Mouse (Mus musculus) intestine, postnatal 0 days (tissue): ENCODE results near the gene Cacna1e. TPM values are rescaled to one million over a fixed set of nuclear protein-coding genes. Genes with fewer than 3 reads are reported as not detected.

ENCODE experiments used
- ATAC-seq: fragments of 200-750 bp; cut with Nextera tagmentation; 2 replicates; pipeline ENCODE4 v1.8.0; 2017; ENCODE audit warnings: mild to moderate bottlenecking, moderate TSS enrichment, moderate library complexity
- H3K27ac ChIP-seq: fragments of 300-500 bp; sonication (generic); 2 replicates; pipeline ENCODE4 v1.5.1; 2014; ENCODE audit warnings: mild to moderate bottlenecking, low read depth, low read length, moderate library complexity
- H3K27me3 ChIP-seq: fragments of 300-500 bp; sonication (generic); replicated peaks from 2 replicates; pipeline ENCODE4 v1.6.1; 2014; ENCODE audit warnings: low read length, mixed read lengths; ENCODE audit not compliant: control insufficient read depth, insufficient read depth
- H3K36me3 ChIP-seq: fragments of 300-500 bp; sonication (generic); 2 replicates; pipeline ENCODE4 v1.6.1; 2014; ENCODE audit warnings: mild to moderate bottlenecking, moderate library complexity; ENCODE audit not compliant: control insufficient read depth, insufficient read depth
- H3K4me1 ChIP-seq: fragments of 300-500 bp; sonication (generic); replicated peaks from 2 replicates; pipeline ENCODE4 v1.6.1; 2014; ENCODE audit warnings: antibody characterized with exemption, low read length, mixed read lengths; ENCODE audit not compliant: control insufficient read depth, insufficient read depth
- H3K4me2 ChIP-seq: fragments of 300-500 bp; sonication (generic); replicated peaks from 2 replicates; pipeline ENCODE4 v1.6.1; 2014; ENCODE audit warnings: low read depth, mild to moderate bottlenecking, moderate library complexity
- H3K4me3 ChIP-seq: fragments of 300-500 bp; sonication (generic); 2 replicates; pipeline ENCODE4 v1.5.1; 2014; ENCODE audit warnings: low read depth, low read length
- H3K9ac ChIP-seq: fragments of 300-500 bp; sonication (generic); 2 replicates; pipeline ENCODE4 v1.6.1; 2014; ENCODE audit warnings: mild to moderate bottlenecking, low read depth, low read length
- H3K9me3 ChIP-seq: fragments of 300-500 bp; sonication (generic); 2 replicates; pipeline ENCODE4 v1.6.1; 2016; ENCODE audit warnings: mixed run types; ENCODE audit not compliant: control insufficient read depth
- CTCF ChIP-seq: sonication (generic); IDR thresholded peaks from 2 replicates; pipeline ENCODE4 v1.5.1; 2016; ENCODE audit warnings: low read depth, mild to moderate bottlenecking, control low read depth, antibody characterized with exemption, moderate library complexity
- WGBS: fragments of 180-500 bp; shearing (Covaris S2); extraction: QIAGEN DNeasy Blood & Tissue Kit; methylation state at CpG from one replicate; pipeline ENCODE4 v1.1.7; 2014; 5-methylcytosine and 5-hydroxymethylcytosine counted together
- polyA plus RNA-seq: library from polyadenylated mRNA; unstranded; fragments of >200 nt; fragmentation: Nextera tagmentation; extraction: Ambion mirVana; gene quantifications from 2 replicates; pipeline ENCODE4 v1.2.1, GENCODE M21; 2015

Cacna1e gene
- polyA plus RNA-seq, 1 experiment from 2014 or later, result 0.74 TPM

DNA sequence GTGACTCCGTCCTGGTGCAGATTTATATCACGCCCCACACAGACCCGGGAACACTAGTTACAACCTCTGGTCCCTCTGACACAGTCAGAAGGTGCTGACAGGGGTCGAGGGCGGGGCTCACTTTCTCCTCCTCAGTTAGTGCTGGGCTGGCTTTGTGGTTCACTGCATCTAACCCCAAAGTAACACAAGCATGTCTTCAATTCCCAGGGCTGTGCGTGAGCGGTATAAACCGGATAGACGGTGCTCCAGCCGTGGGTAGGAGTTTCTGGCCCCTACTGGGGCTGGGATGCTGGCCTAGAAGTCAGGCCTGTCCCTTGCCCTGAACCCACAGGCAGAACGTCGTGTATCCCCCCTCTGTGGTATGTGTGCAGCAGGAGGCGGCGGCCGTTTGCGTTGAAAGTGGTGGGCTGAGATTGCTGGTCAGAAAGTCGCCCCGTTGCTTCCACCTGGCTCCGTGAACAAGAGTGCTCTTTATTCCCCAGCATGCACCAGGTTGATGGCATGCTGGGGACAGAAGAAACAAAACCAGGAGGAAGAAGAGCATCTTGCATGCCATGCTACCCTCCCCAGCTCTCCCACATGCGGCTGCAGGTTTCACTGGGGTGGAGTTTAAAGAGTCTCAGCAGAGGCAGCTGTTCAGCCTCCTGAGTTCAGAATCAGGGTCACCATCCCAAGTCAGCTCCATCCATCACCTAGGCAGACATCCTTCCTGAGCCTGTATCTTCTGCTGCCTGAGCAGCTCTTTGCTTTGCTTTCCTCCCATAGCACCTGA is 467.7 kb downstream of the Cacna1e start:
- no peak overlapping the region for H3K27ac ChIP-seq
- TF ChIP-seq CTCF, result no peak
- no peaks in the 10 kb centered on the region for H3K9me3 ChIP-seq
- no peak overlapping the region for H3K4me3 ChIP-seq
- no peaks in the 10 kb centered on the region for H3K27me3 ChIP-seq
- H3K36me3 ChIP-seq, result no peaks in the 10 kb centered on the region
- no peak overlapping the region for H3K9ac ChIP-seq
- H3K4me1 ChIP-seq, result no peaks in the 10 kb centered on the region
- no peak overlapping the region for H3K4me2 ChIP-seq
- no peak for ATAC-seq
- WGBS, result 66% methylated on average over 20 of the region's 20 CpGs

GRCm38 (mm10) chr1:154415826-154416225 is 468.5 kb downstream of the Cacna1e start:
- no peak overlapping the region for H3K4me3 ChIP-seq
- no peak overlapping the region for H3K27ac ChIP-seq
- no peak overlapping the region for H3K9ac ChIP-seq
- ATAC-seq, result no peak
- H3K27me3 ChIP-seq, result no peaks in the 10 kb centered on the region
- H3K36me3 ChIP-seq, result no peaks in the 10 kb centered on the region
- H3K4me1 ChIP-seq, result no peaks in the 10 kb centered on the region
- 74% methylated on average over 10 of the region's 10 CpGs for WGBS
- TF ChIP-seq CTCF, result no peak
- no peak overlapping the region for H3K4me2 ChIP-seq
- H3K9me3 ChIP-seq, result no peaks in the 10 kb centered on the region

DNA sequence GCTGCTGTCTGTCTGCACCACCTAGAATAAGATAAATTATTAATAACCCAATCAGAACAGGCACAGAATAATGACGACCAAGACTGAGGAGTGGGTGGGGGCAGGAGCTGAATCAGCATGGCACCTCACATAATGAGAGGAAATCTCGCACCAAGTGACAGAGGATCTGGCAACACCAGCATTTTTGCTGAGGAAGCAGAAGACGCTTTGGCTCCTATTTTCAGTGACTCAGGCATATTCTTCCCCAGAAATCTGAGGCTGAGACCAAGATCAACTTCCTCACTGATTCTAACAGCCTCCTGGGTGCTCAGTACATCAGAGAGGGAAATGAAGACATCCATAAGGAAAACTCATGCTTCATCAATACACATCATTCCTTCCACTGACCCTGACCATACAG is 471.2 kb downstream of the Cacna1e start:
- Histone ChIP-seq H3K9me3 (no peaks in the 10 kb centered on the region), H3K4me3 (no peak overlapping the region), H3K27me3 (no peaks in the 10 kb centered on the region), H3K9ac (no peak overlapping the region), H3K36me3 (no peaks in the 10 kb centered on the region), H3K27ac (no peak overlapping the region), H3K4me1 (no peaks in the 10 kb centered on the region), H3K4me2 (no peak overlapping the region)
- no peak for ATAC-seq
- no peak for TF ChIP-seq CTCF
- WGBS, result 79% methylated on average over 3 of the region's 3 CpGs

GRCm38 (mm10) chr1:154409051-154409450 is 475.2 kb downstream of the Cacna1e start:
- Histone ChIP-seq H3K36me3 (no peaks in the 10 kb centered on the region), H3K9ac (no peak overlapping the region), H3K27me3 (no peaks in the 10 kb centered on the region), H3K4me1 (no peaks in the 10 kb centered on the region), H3K9me3 (no peaks in the 10 kb centered on the region), H3K4me2 (no peak overlapping the region), H3K27ac (no peak overlapping the region), H3K4me3 (no peak overlapping the region)
- 73% methylated on average over 2 of the region's 2 CpGs for WGBS
- TF ChIP-seq CTCF, result no peak
- no peak for ATAC-seq

- Histone ChIP-seq H3K9ac (no peak overlapping the region), H3K27ac (no peak overlapping the region), H3K4me3 (no peak overlapping the region), H3K4me1 (no peaks in the 10 kb centered on the region), H3K36me3 (no peaks in the 10 kb centered on the region), H3K4me2 (no peak overlapping the region), H3K27me3 (no peaks in the 10 kb centered on the region), H3K9me3 (no peaks in the 10 kb centered on the region)
- 87% methylated on average over 6 of the region's 6 CpGs for whole genome bisulfite sequencing
- no peak for ATAC-seq
- no peak for TF ChIP-seq CTCF
Observed at GRCm38 (mm10) chr1:154391979-154392378, 492.3 kb downstream of the Cacna1e start.

Other genes starting within 250 kb of the Cacna1e start
- gene Ier5, start 215.1 kb upstream of the Cacna1e start, polyA plus RNA-seq, result 6.1 and 6.8 TPM in 2 replicates